Mouse (Mus musculus) spleen, postnatal 10 days (tissue): Measurements from ENCODE around the gene Magee1.
A peak's percentile ranks its signal among the peaks of the same experiment; 100 is the strongest.
"Not testable (repeated sequence)": the region's sequence is repeated elsewhere in the genome, so short reads cannot be mapped to it uniquely, and the experiment has no call there.

Experiments
- DNase-seq, 2 experiments: peaks; one replicate each; pipeline ENCODE4 v3.0.0; 2021 to 2022; ENCODE audit warnings: low spot score in 2 of 2

Gene Magee1

GRCm38 (mm10) chrX:105120275-105121226 lies at the start of gene Magee1:
TSS of gene Magee1 (plus strand) at chrX:105120378.
- peak; percentile 39 to 65 for DNase-seq

GRCm38 (mm10) chrX:105079151-105079550 lies 41.0 kb upstream of the Magee1 start:
- DNase-seq: no peak

GRCm38 (mm10) chrX:105079615-105080092 lies 40.5 kb upstream of the Magee1 start, which contains the start of gene Pbdc1:
TSS of gene Pbdc1 (plus strand) at chrX:105079756.
- peak; percentile 79 to 93 for DNase-seq

GRCm38 (mm10) chrX:105080096-105080495 lies 40.1 kb upstream of the Magee1 start:
- no peak for DNase-seq

GRCm38 (mm10) chrX:105083013-105083412 lies 37.2 kb upstream of the Magee1 start:
- DNase-seq: not testable (repeated sequence)

GRCm38 (mm10) chrX:105104175-105104574 lies 16.0 kb upstream of the Magee1 start:
- DNase-seq: peak in 1 of 2 experiments; percentile 8

GRCm38 (mm10) chrX:105114994-105115393 lies 5.2 kb upstream of the Magee1 start:
- DNase-seq: no peak

GRCm38 (mm10) chrX:105121227-105121865 lies 1.2 kb downstream of the Magee1 start:
- DNase-seq: peak in 1 of 2 experiments; percentile 76

- DNase-seq: no peak
Observed at GRCm38 (mm10) chrX:105124903-105125302, 4.7 kb downstream of the Magee1 start.

GRCm38 (mm10) chrX:105151872-105152461 lies 31.8 kb downstream of the Magee1 start:
- no peak for DNase-seq

- not testable (repeated sequence) for DNase-seq
Observed at GRCm38 (mm10) chrX:105165007-105165406, 44.8 kb downstream of the Magee1 start.

GRCm38 (mm10) chrX:105167217-105167616 lies 47.0 kb downstream of the Magee1 start:
- no peak for DNase-seq
